Mouse (Mus musculus): Measurements from ENCODE around the gene Nsmce4a. TPM values are rescaled to one million over a fixed set of nuclear protein-coding genes. Genes with fewer than 3 reads are reported as not detected.
A peak's percentile ranks its signal among the peaks of the same experiment; 100 is the strongest.

Nsmce4a gene
- polyA plus RNA-seq, 1 experiment from 2014 or later, result 160 TPM

DNA sequence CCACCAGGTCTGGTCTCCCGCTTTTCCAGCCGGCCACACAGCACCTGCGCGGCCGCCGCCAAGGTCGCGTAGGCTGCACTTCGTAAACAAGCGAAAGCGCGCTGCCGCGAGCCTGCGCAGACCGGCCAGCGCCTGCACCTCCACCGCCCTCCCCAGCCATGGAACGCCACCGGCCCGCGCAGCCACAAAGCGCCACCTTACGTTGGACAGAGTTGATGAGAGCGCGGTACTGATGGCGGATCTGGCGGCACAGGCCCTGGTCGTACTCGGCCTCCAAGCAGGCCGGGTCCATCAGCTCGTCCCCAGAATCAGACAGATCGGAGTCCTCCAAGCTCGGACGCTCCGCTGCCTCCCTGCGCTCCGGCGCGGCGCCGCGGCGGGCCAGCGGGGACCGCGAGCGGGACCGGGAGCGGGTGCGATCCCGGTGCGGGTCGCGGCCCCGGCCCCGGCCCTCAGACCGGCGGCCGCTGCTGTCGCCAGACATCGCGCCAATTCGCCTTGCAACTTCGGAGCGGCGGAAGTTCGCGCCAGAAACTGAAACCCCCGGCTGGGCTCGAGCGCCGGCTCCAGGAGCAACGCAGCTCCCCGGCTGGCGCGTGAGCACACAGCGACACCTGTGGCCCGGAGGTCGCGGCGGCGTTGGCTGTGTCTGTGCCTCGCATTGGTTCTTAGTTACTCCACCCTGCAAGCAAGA is 26.0 kb downstream of the Nsmce4a start:
- H3K9ac ChIP-seq (ENCODE audit: low read length), result peak overlapping the region; percentile 93
- peak; percentile 92 for ATAC-seq (ENCODE audit: insufficient number of reproducible peaks, insufficient read depth, low FRiP score, low read depth)
- no peaks in the 10 kb centered on the region for H3K27me3 ChIP-seq (ENCODE audit: control insufficient read depth, insufficient read depth, low read length)
- H3K9me3 ChIP-seq (ENCODE audit: control insufficient read depth, low read length), result no peaks in the 10 kb centered on the region
- H3K4me2 ChIP-seq (ENCODE audit: low read length), result peak overlapping the region; percentile 93
- H3K4me1 ChIP-seq (ENCODE audit: control insufficient read depth in 2 of 2, insufficient read depth in 2 of 2, low read length in 2 of 2), result peaks cover 0 to 10% of the 10 kb centered on the region in 2 experiments; a peak in 1 of 4 replicates
- peak overlapping the region; percentile 92 to 99 for H3K27ac ChIP-seq (replicated peaks in 1 of 2; ENCODE audit: control insufficient read depth in 1 of 2, insufficient read depth in 1 of 2, low read depth in 2 of 2, low read length in 2 of 2)
- WGBS, result under 1% methylated on average over 84 of the region's 84 CpGs
- H3K4me3 ChIP-seq (ENCODE audit: control insufficient read depth in 1 of 2, insufficient read depth in 1 of 2, low read depth in 1 of 2, low read length in 2 of 2), result peak overlapping the region; percentile 69 to 90
- H3K36me3 ChIP-seq (ENCODE audit: control insufficient read depth, insufficient read depth, low read length), result peaks cover 36% of the 10 kb centered on the region

DNA sequence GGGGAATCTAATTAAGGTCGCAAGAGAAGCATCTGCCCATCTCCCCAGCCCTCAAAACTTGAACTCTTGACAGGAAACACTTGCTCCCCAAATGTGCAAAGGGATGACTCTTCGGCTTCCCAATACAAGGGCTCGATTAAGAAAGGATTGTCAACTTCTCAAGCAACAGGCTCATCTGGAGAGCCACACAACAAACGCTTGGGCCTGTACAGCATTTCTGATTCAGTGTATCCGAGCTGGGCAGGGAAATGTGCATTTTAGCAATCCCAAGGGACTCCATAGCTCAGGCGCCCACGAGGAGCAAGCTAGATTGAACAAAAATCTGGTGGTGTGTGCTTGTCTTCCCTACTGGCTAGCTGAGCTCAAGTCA is 26.5 kb downstream of the Nsmce4a start:
- H3K4me3 ChIP-seq (ENCODE audit: control insufficient read depth in 1 of 2, insufficient read depth in 1 of 2, low read depth in 1 of 2, low read length in 2 of 2), result peak overlapping the region; percentile 69 to 90
- H3K9me3 ChIP-seq (ENCODE audit: control insufficient read depth, low read length), result no peaks in the 10 kb centered on the region
- H3K4me2 ChIP-seq (ENCODE audit: low read length), result peak overlapping the region; percentile 93
- H3K36me3 ChIP-seq (ENCODE audit: control insufficient read depth, insufficient read depth, low read length), result peaks cover 41% of the 10 kb centered on the region
- peak overlapping the region; percentile 92 to 99 for H3K27ac ChIP-seq (replicated peaks in 1 of 2; ENCODE audit: control insufficient read depth in 1 of 2, insufficient read depth in 1 of 2, low read depth in 2 of 2, low read length in 2 of 2)
- H3K9ac ChIP-seq (ENCODE audit: low read length), result peak overlapping the region; percentile 93
- WGBS, result 3% methylated on average over 7 of the region's 7 CpGs
- no peak for ATAC-seq (ENCODE audit: insufficient number of reproducible peaks, insufficient read depth, low FRiP score, low read depth)
- peaks cover 0 to 10% of the 10 kb centered on the region in 2 experiments; a peak in 1 of 4 replicates for H3K4me1 ChIP-seq (ENCODE audit: control insufficient read depth in 2 of 2, insufficient read depth in 2 of 2, low read length in 2 of 2)
- H3K27me3 ChIP-seq (ENCODE audit: control insufficient read depth, insufficient read depth, low read length), result no peaks in the 10 kb centered on the region

- peak overlapping the region; percentile 93 for H3K4me2 ChIP-seq (ENCODE audit: low read length)
- no peaks in the 10 kb centered on the region for H3K9me3 ChIP-seq (ENCODE audit: control insufficient read depth, low read length)
- WGBS, result 38% methylated on average over 3 of the region's 3 CpGs
- peak overlapping the region; percentile 92 to 99 for H3K27ac ChIP-seq (replicated peaks in 1 of 2; ENCODE audit: control insufficient read depth in 1 of 2, insufficient read depth in 1 of 2, low read depth in 2 of 2, low read length in 2 of 2)
- no peaks in the 10 kb centered on the region for H3K27me3 ChIP-seq (ENCODE audit: control insufficient read depth, insufficient read depth, low read length)
- H3K9ac ChIP-seq (ENCODE audit: low read length), result peak overlapping the region; percentile 93
- peak overlapping the region; percentile 69 to 90; a peak in 3 of 4 replicates for H3K4me3 ChIP-seq (ENCODE audit: control insufficient read depth in 1 of 2, insufficient read depth in 1 of 2, low read depth in 1 of 2, low read length in 2 of 2)
- ATAC-seq (ENCODE audit: insufficient number of reproducible peaks, insufficient read depth, low FRiP score, low read depth), result no peak
- H3K36me3 ChIP-seq (ENCODE audit: control insufficient read depth, insufficient read depth, low read length), result peaks cover 46% of the 10 kb centered on the region
- peaks cover 0 to 10% of the 10 kb centered on the region in 2 experiments; a peak in 1 of 4 replicates for H3K4me1 ChIP-seq (ENCODE audit: control insufficient read depth in 2 of 2, insufficient read depth in 2 of 2, low read length in 2 of 2)
Measured at GRCm38 (mm10) chr7:130545893-130546292, 27.0 kb downstream of the Nsmce4a start.

- no peak overlapping the region for H3K27ac ChIP-seq (replicated peaks in 1 of 2; ENCODE audit: control insufficient read depth in 1 of 2, insufficient read depth in 1 of 2, low read depth in 2 of 2, low read length in 2 of 2)
- ATAC-seq (ENCODE audit: insufficient number of reproducible peaks, insufficient read depth, low FRiP score, low read depth), result no peak
- H3K4me1 ChIP-seq (ENCODE audit: control insufficient read depth in 2 of 2, insufficient read depth in 2 of 2, low read length in 2 of 2), result peaks cover 0 to 10% of the 10 kb centered on the region in 2 experiments; a peak in 1 of 4 replicates
- H3K4me3 ChIP-seq (ENCODE audit: control insufficient read depth in 1 of 2, insufficient read depth in 1 of 2, low read depth in 1 of 2, low read length in 2 of 2), result peak overlapping the region in 1 of 2 experiments; percentile 90; a peak in 1 of 4 replicates
- H3K9me3 ChIP-seq (ENCODE audit: control insufficient read depth, low read length), result no peaks in the 10 kb centered on the region
- H3K9ac ChIP-seq (ENCODE audit: low read length), result peak overlapping the region; percentile 93
- H3K4me2 ChIP-seq (ENCODE audit: low read length), result peak overlapping the region; percentile 93
- no peaks in the 10 kb centered on the region for H3K27me3 ChIP-seq (ENCODE audit: control insufficient read depth, insufficient read depth, low read length)
- peaks cover 49% of the 10 kb centered on the region for H3K36me3 ChIP-seq (ENCODE audit: control insufficient read depth, insufficient read depth, low read length)
- 84% methylated on average over 5 of the region's 5 CpGs for WGBS
Measured at GRCm38 (mm10) chr7:130545401-130545800, 27.5 kb downstream of the Nsmce4a start.

GRCm38 (mm10) chr7:130543181-130543580 is 29.7 kb downstream of the Nsmce4a start:
- Histone ChIP-seq H3K27me3 (ENCODE audit: control insufficient read depth, insufficient read depth, low read length) (no peaks in the 10 kb centered on the region), H3K36me3 (ENCODE audit: control insufficient read depth, insufficient read depth, low read length) (peaks cover 71% of the 10 kb centered on the region), H3K9me3 (ENCODE audit: control insufficient read depth, low read length) (no peaks in the 10 kb centered on the region), H3K9ac (ENCODE audit: low read length) (no peak overlapping the region), H3K4me2 (ENCODE audit: low read length) (no peak overlapping the region), H3K4me1 (ENCODE audit: control insufficient read depth in 2 of 2, insufficient read depth in 2 of 2, low read length in 2 of 2) (peaks cover 0 to 13% of the 10 kb centered on the region in 2 experiments; a peak in 3 of 4 replicates), H3K27ac (replicated peaks in 1 of 2; ENCODE audit: control insufficient read depth in 1 of 2, insufficient read depth in 1 of 2, low read depth in 2 of 2, low read length in 2 of 2) (no peak overlapping the region), H3K4me3 (ENCODE audit: control insufficient read depth in 1 of 2, insufficient read depth in 1 of 2, low read depth in 1 of 2, low read length in 2 of 2) (no peak overlapping the region)
- ATAC-seq (ENCODE audit: insufficient number of reproducible peaks, insufficient read depth, low FRiP score, low read depth), result no peak
- WGBS, result 92% methylated on average over 4 of the region's 4 CpGs

GRCm38 (mm10) chr7:130540176-130540575 is 32.7 kb downstream of the Nsmce4a start:
- H3K4me1 ChIP-seq (ENCODE audit: control insufficient read depth in 2 of 2, insufficient read depth in 2 of 2, low read length in 2 of 2), result peaks cover 0 to 3% of the 10 kb centered on the region in 2 experiments; a peak in 2 of 4 replicates
- H3K4me3 ChIP-seq (ENCODE audit: control insufficient read depth in 1 of 2, insufficient read depth in 1 of 2, low read depth in 1 of 2, low read length in 2 of 2), result no peak overlapping the region
- no peaks in the 10 kb centered on the region for H3K27me3 ChIP-seq (ENCODE audit: control insufficient read depth, insufficient read depth, low read length)
- H3K4me2 ChIP-seq (ENCODE audit: low read length), result no peak overlapping the region
- H3K36me3 ChIP-seq (ENCODE audit: control insufficient read depth, insufficient read depth, low read length), result peaks cover 97% of the 10 kb centered on the region
- WGBS, result 68% methylated on average over 7 of the region's 7 CpGs
- H3K27ac ChIP-seq (replicated peaks in 1 of 2; ENCODE audit: control insufficient read depth in 1 of 2, insufficient read depth in 1 of 2, low read depth in 2 of 2, low read length in 2 of 2), result no peak overlapping the region; a peak in 1 of 4 replicates
- no peak for ATAC-seq (ENCODE audit: insufficient number of reproducible peaks, insufficient read depth, low FRiP score, low read depth)
- H3K9me3 ChIP-seq (ENCODE audit: control insufficient read depth, low read length), result no peaks in the 10 kb centered on the region
- H3K9ac ChIP-seq (ENCODE audit: low read length), result no peak overlapping the region

DNA sequence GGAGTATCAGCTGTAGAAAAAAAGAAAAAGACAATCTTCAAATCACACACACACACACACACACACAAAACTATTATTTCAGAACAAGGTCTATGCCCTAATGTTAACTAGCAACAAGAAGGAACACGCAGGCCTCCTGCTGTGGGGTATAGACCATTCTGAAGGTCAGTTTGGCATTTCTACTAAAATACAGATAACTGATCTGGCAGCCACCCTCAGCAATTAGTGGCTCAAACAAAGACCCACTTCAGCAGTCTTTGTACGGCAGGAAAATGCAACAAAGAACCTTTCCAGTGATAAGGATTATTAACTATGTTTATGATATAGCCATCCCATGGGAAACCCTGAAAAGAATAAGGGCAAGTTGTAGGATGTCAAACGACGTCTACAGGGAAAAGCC is 35.9 kb downstream of the Nsmce4a start:
- Histone ChIP-seq H3K9me3 (ENCODE audit: control insufficient read depth, low read length) (no peaks in the 10 kb centered on the region), H3K27me3 (ENCODE audit: control insufficient read depth, insufficient read depth, low read length) (no peaks in the 10 kb centered on the region), H3K4me3 (ENCODE audit: control insufficient read depth in 1 of 2, insufficient read depth in 1 of 2, low read depth in 1 of 2, low read length in 2 of 2) (no peak overlapping the region), H3K4me1 (ENCODE audit: control insufficient read depth in 2 of 2, insufficient read depth in 2 of 2, low read length in 2 of 2) (peaks cover 2 to 3% of the 10 kb centered on the region in 2 experiments; a peak in 2 of 4 replicates), H3K9ac (ENCODE audit: low read length) (no peak overlapping the region), H3K4me2 (ENCODE audit: low read length) (no peak overlapping the region), H3K36me3 (ENCODE audit: control insufficient read depth, insufficient read depth, low read length) (peaks cover 94% of the 10 kb centered on the region), H3K27ac (replicated peaks in 1 of 2; ENCODE audit: control insufficient read depth in 1 of 2, insufficient read depth in 1 of 2, low read depth in 2 of 2, low read length in 2 of 2) (no peak overlapping the region)
- ATAC-seq (ENCODE audit: insufficient number of reproducible peaks, insufficient read depth, low FRiP score, low read depth), result no peak
- WGBS, result 83% methylated on average over 4 of the region's 4 CpGs
